Mouse (Mus musculus): ENCODE measurements around the gene Tmem217. TPM values are rescaled to one million over a fixed set of nuclear protein-coding genes. Genes with fewer than 3 reads are reported as not detected.
A peak's percentile ranks its signal among the peaks of the same experiment; 100 is the strongest.

Gene Tmem217
- total RNA-seq (2021) = not detected
- long read RNA-seq, experiment 1 = 0 reads
- long read RNA-seq, experiment 2 = 0 reads

DNA sequence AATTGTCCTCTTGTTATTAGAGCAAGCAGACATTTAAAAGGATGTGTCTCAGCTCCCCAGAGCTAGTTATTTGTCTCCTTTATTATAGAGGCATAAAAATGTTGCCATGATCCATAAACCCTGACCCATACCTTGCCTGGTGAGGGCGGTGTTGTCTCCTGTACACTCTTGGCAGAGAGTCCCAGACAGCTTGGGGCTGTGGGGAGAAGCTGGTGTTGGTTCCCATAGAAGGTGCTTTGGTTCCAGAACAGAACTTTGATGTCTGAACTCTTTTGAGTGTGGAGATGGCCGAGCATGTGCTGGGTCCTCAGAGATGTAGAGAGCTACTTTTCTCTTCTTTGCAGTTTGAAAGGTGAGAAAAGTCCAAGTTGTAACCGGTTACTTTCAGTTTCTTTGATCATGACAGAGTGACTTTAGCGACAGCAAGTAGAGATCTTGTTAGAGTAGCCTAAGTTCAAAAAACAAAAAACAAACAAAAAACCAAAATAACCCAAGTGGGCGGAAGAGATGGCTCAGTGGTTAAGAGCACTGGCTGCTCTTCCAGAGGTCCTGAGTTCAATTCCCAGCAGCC, at the start of gene Tmem217:
Gene Tmem217 (minus strand): TSS at position 224 of the 571 bp plus-strand sequence.
- DNase-seq = no peak

DNA sequence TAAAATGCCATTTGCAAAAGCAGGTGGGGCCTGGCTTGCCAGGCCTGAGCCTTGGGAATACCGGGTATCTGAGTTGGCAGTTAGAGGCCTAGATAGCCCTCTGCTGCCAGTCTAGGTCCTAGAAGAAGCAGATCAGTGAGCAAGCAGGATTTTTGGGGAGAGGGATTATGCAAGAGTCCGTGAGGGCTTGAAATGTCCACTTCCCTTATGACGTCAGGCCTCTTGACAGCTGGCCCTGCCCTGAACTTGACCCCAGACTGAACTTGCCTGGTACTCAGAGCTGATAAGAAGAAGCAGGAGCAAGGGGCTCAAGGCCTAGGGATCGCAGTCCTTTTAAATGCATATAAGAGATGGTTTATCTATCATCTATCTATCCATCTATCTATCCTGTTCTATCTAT, 49.2 kb upstream of the Tmem217 start:
- DNase-seq = peak; percentile 26

GRCm38 (mm10) chr17:29599537-29599936, 47.4 kb upstream of the Tmem217 start:
- DNase-seq = no peak

- no peak for DNase-seq
These were observed 46.9 kb upstream of the Tmem217 start for GRCm38 (mm10) chr17:29599051-29599450.

GRCm38 (mm10) chr17:29596771-29597132, 44.6 kb upstream of the Tmem217 start:
- DNase-seq = no peak

DNA sequence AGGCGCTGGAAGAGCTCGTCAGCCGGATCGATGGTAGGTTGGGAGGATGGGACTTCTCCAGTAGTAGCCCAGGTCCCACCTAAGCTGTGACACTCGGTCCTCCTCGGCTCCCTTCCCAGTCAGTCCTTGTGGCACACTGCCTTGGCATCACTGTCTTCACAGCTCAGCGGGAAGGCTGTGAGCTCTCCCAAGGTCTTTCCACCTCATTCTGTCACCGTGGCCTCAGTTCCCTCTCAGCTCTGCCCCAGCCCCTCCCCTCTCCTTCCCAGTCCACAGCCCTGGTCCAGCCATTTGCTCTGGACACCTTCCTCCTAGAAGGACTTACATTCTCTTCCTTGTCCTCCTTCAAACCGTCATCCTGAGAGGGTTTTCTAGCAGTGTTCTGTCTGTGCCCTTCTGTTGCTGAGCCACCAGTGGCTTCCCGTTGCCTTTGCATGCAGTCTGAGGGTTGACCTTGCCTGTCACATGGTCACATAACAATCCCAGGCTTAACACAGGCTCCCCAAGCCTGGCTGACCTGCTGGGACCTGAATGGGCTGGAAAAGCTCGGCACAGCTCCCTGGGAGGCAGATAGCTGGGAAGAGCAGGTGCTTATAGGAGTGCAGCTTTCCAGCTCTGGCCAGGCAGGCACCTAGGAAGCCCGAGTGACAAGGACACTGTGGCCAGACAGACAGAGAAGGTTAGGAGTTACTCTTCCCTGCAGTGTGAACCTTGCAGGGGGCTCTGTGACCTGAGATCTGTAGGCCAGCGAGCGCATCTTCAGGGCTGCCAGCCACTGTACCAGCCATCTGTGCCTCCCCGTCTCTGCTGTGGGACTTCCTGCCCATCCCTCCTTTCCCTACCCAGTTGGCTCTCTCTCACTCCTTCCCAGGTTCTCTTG, 43.9 kb upstream of the Tmem217 start:
- DNase-seq = no peak

DNA sequence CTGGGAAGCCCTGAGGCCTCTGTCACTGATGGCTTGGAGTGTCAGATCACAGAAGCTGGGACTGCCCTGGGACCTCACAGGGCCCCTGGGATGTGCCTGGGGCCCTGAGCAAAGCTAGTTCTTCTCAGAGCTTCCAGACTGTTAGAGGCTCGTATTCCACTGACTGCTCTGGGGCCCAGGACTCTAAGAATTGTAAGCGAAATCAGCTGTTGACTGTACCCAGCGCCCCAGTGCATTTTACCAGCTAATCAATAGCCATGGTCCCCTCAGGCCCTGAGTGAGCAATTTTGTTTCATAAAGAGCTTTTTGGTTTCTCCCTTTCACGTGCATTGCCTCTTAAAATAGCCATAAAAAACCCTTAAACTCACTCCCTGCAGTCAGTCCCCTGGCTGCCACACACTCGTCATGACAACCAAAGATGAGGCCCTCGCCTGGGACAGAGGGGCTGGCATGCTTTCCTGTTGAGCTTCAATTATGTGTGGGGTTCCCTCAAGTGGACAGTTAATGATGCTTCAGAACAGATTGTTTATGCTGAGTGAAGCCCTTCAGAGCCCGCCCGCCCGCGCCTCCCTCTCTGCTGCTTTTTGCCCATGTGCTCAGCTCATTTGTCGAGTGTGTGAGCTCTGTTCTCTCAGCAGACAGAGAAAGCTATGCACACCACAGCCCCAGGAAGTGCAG, 37.2 kb upstream of the Tmem217 start:
- DNase-seq = no peak

DNA sequence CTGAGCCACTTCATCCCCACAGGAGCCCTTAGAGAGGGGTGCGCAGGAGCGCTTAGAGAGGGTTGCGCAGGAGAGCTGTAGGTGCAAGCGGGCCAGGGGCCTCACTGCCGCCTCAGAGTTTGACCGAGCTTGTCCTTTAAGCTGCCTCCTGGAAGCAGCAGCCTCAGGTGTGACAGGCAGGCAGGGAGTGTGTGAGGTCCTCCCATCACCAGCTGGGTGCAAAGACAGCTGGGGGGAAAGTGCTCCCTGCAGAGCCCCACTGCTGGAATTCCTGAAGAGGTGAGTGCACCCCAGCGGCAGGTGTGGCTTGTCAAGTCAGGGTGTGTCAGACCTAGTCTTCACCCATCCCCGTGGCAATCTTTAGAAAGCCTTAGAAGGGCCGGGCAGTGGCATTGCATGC, 34.7 kb upstream of the Tmem217 start:
- no peak for DNase-seq

DNA sequence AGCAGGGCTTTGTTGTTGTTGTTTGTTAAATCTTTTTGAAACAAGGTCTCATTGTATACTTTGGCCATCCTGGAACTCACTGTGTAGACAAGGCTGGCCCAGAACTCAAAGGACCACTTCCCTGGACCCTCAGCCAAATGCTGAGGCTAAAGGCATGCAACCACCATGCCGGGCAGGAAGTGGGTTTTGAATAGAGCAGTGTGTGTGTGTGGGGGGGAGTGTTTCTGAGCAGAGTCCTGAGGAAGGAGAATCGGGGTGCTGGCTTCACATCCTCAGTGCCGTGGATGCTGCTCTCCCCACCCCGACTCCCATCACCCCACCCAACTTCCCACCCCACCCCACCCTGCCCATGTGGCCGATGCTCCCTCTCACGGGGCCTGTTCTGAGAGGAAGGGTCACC, 33.3 kb upstream of the Tmem217 start:
- no peak for DNase-seq

GRCm38 (mm10) chr17:29584737-29585136, 32.6 kb upstream of the Tmem217 start:
- no peak for DNase-seq

DNA sequence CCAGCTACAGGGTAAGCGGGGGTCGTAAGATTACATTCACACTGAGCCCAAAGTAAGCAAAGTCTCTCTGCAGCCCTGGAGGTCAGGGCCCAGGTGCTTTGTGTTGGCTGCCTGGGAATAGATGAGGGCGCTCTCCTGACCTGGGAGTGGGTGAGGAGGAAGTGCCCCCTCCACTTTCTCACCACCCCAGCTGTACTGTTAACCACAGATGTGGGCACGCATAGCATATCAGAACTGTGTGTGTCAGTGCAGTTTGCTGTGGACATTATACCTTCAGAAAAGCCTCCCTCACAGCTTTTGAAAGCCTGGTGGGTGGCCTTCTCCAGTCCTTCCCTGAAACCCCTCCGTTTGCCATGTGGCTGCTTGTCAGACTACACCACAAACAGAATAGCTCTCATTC, 32.1 kb upstream of the Tmem217 start:
- no peak for DNase-seq

DNA sequence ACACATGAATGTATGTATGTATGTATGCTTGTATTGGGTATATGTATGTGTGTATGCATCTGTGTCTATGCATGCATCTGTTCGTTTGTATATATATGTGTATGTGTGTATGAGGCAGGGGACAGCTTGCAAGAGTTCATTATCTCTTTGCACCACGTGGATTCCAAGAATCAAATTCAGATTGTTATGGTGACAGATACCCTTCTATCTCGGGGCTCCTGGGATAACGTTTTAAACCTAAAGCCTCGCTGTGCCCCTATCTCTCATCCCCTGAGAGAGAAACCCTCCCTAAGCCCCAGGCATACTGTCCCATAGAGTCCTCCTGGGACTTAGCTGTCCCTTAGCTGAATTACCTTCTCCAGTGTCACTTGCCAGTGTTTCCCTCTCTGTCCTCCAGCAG, 31.4 kb upstream of the Tmem217 start:
- DNase-seq = no peak

DNA sequence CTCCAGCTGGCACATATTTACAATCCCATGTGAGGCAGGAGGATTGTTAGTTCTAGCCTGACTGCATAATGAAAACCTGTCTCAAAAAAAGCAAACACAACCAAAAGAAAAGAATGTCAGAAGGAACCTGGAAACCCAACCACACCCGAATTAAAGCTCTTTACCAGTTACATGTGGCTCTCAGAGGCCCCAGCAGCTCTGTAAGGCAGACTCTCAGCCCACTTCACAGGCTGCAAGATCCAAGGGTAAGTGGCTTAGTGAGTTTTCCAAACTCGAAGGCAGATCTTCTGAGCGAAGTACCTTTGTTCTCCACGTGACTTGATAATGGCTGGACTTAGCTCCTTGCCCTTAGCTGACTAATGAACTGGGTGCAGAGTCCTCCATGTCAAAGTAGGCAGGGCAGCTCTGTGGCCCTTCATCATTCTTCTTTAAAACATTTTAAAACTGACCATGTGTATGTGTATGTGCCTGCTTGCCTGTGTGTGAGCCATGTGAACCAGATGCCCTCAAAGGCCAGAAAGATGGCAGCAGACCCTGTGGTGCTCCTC, 27.5 kb upstream of the Tmem217 start:
- no peak for DNase-seq

DNA sequence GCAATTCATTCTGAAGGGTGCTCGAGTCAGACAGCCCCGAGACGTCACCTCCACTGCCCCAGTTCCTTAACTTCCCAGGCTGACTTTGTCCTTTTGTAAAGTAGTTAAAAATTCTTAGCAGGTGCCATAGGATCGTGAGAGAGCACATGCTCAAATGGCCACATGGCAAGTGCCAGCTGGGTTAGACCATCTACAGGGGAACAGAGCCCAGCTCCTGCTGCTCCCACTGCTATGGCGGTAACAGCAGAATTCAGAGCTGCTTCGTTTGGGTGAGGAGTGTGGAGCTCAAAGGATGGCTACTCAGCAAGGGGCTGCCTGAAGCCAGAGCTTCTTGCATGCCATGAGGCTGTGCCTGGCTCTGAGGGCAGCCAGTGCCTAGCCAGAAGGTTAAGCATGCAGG, 17.6 kb upstream of the Tmem217 start:
- DNase-seq = no peak

DNA sequence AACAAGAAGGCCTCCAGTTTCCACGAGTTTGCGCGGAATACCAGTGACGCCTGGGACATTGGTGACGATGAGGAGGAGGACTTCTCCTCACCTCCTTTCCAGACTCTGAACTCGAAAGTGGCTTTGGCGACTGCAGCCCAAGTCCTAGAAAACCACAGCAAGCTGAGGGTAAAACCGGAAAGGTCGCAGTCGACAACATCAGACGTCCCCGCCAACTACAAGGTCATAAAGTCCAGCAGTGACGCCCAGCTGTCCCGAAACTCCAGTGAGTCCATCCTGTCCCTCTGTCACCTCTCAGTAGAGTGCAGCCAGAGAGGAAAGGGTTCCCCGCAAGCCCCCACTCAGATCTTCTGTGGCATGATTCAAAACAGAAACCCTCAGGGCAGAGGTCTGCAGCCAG, 16.2 kb upstream of the Tmem217 start:
- DNase-seq = no peak

GRCm38 (mm10) chr17:29565521-29565920, 13.3 kb upstream of the Tmem217 start:
- DNase-seq = no peak

GRCm38 (mm10) chr17:29558476-29558875, 6.3 kb upstream of the Tmem217 start:
- no peak for DNase-seq

DNA sequence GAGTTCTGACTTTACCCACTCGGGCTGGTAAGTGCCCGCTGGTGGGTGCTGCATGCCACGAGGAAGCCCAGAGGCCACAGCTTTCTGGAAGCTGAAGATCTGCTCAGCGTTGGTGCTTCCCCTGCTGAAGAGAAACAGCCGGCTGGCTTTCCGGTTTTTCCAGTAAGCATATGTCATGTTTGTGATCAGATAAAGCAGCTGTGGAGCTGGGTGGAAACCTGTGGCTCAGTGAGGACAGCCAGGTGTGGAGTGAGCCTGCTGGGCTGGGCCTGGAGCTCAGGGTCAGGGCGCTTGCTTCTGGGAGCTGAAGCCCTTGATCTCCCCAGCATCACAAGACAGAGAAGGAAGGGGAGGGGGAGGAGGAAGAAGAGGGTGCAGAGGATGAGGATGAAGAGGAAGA, 4.7 kb upstream of the Tmem217 start:
- DNase-seq = no peak

GRCm38 (mm10) chr17:29556456-29556855, 4.3 kb upstream of the Tmem217 start:
- DNase-seq = no peak

- DNase-seq = no peak
These were observed 2.0 kb upstream of the Tmem217 start for GRCm38 (mm10) chr17:29554176-29554575.

- no peak for DNase-seq
These were observed 1.2 kb downstream of the Tmem217 start for GRCm38 (mm10) chr17:29551019-29551418.

DNA sequence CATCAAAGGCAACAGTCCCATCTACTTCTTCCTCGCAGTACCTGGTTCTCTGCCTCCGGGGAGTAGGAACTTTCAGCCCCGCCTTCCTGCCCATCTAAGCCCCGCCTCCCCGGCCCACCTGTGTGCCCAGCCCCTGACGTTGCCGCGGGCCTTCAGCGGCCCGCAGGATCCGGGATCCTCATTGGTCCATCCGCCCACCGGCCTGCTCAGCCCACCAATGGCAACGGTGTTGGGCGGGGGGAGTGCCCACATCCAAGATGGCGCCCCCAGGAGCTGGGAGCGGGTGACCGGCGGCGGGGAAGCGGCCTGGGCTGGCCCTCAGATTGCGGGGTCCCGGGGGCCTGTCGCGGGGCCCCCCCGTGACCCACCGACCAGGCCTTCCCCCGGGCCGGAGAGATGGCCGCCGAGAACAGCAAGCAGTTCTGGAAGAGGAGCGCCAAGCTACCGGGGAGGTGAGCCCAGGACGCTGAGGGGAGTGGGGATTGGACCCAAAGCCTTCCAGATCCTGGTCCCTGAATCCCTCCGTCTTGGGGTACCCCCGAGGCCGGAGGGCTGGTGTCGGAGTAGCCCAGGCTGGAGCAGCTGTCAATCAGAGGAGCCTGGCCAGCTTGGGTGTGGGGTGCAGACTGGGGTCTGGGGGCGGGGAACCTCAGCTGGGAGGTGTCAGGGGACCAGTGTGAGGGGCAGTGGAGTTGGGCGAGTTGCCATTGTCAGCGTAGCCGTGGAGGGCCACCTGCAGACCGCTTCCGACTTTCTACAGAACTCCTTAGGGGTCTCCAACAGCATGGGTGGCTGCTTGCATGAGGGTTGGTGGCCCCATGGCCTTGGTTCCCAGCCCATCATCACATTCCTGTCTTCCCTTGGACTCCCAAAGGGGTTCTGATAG, 2.4 kb downstream of the Tmem217 start, which contains the start of the genes Gm17657 and Tbc1d22b:
Gene Gm17657 (minus strand): TSS at position 96 of the 886 bp plus-strand sequence.
Gene Tbc1d22b (plus strand): TSS at position 243 of the 886 bp plus-strand sequence.
- DNase-seq = peak; percentile 94

Data from gastrocnemius, postnatal 25 days (tissue).